Mouse (Mus musculus): ENCODE results near the gene Ino80d. TPM values are rescaled to one million over a fixed set of nuclear protein-coding genes. Genes with fewer than 3 reads are reported as not detected.
"Not testable (repeated sequence)": the region's sequence is repeated elsewhere in the genome, so short reads cannot be mapped to it uniquely, and the experiment has no call there.

Ino80d gene
- 10 to 100 TPM; 26.5 to 26.6 TPM for total RNA-seq (2021)
- long read RNA-seq, experiment 1, partial matches to known transcripts, result 0 of 42 reads
- long read RNA-seq, experiment 1, other reads (novel, unspliced or antisense), result 42 of 42 reads
- long read RNA-seq, experiment 2, partial matches to known transcripts, result 0 of 43 reads
- long read RNA-seq, experiment 2, other reads (novel, unspliced or antisense), result 43 of 43 reads

DNA sequence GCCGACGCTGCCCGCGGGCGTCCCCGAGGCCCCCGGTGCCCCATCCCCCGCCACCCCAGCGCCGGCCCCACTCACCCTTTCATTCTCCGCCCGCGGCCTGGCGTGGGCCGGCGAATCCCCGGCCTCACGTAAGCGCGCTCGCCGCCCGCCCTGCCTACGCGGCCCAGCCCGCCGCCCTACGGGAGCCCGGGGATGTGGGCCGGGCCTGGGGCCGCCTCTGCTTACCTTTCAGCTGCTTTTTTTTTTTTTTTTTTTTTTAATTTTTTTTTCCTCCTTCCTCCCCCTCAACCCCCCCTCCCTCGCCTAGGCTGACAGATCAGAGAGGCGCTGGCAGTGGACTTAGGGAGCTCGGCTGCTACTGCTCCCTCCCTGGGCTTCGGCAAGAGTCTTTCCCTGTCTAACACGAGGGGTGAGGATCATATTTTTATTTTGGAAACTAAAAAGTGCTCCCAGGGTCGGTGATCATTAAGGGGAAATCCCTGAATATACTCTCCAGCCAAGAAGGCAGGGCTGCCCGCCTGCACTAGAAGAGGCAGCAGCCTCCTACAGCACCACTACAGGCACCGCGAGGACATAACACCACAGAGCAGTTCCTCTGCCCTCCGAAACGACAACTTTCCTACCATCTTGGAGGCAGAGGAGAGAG, at the start of gene Ino80d:
TSS of gene Ino80d (minus strand) at position 532 of the 646 bp plus-strand sequence.
- peak; percentile 62 to 79 for DNase-seq (ENCODE audit: low spot score in 2 of 2)

- DNase-seq (ENCODE audit: low spot score in 2 of 2), result no peak
Measured at GRCm38 (mm10) chr1:63140231-63140630, 25.8 kb upstream of the Ino80d start.

- DNase-seq (ENCODE audit: low spot score in 2 of 2), result not testable (repeated sequence)
Measured at GRCm38 (mm10) chr1:63138586-63138985, 24.1 kb upstream of the Ino80d start.

- DNase-seq (ENCODE audit: low spot score in 2 of 2), result no peak
Measured at GRCm38 (mm10) chr1:63137971-63138370, 23.5 kb upstream of the Ino80d start.

- no peak for DNase-seq (ENCODE audit: low spot score in 2 of 2)
Measured at GRCm38 (mm10) chr1:63134530-63134929, 20.1 kb upstream of the Ino80d start.

- DNase-seq (ENCODE audit: low spot score in 2 of 2), result no peak
Measured at GRCm38 (mm10) chr1:63131766-63132165, 17.3 kb upstream of the Ino80d start.

DNA sequence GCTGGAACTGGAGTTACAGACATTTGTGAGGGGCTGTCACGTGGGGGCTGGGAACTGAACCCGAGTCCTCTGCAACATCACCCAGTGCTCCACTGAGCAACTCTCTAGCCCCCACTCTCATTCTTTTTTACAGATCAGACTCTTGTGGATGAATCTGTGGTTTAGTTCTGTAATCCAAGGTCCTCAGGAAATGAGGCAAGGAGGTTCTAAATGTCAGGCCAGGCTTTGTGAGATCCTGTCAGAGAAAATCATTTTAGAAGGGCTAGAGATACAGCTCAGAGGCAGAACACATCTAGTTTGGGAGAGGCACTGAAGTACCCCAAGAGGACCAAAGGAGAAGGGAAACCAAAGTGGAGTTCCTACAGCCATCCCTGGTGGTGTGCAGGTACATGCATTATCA, 16.4 kb upstream of the Ino80d start:
- DNase-seq (ENCODE audit: low spot score in 2 of 2), result no peak

DNA sequence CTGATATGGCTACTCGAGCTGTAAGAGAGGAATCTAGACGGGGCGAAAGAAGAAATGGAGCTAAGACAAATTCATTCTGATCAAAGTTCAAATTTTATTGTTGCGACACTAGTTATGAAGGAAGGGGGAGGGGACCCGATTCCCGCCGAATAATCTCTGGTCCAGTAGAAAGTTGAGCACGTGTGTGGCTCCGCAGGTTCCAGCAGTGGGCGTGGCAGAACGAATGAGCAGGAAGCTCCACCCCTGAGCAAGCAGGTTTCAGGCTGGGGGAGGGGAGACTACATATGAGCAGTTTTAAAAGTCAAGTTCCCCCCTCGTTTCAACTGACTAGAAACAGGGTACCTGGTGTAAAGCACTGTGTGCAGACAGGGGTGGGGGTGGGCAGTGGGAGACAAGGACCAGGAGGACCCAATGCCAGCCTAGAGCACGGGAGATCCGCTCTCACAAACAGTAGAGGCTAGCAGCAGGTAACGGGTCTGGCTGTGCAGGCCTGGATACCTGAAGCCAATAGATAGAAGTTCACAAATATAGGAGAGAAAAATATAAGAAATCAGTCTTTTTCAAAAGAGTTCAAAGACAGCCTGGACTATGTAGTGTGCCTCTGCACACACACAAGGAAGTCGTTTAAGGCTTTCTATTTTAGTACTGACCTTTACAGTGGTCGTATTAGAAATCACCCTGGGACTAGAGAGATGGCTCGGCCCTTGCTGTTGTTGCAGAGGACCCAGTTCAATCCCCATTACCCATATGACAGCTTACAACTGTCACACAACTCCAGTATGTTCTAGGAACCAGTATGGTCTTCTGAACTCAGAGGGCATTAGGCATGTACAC, 15.6 kb upstream of the Ino80d start:
- no peak for DNase-seq (ENCODE audit: low spot score in 2 of 2)

GRCm38 (mm10) chr1:63129273-63129672, 14.8 kb upstream of the Ino80d start:
- DNase-seq (ENCODE audit: low spot score in 2 of 2), result no peak

DNA sequence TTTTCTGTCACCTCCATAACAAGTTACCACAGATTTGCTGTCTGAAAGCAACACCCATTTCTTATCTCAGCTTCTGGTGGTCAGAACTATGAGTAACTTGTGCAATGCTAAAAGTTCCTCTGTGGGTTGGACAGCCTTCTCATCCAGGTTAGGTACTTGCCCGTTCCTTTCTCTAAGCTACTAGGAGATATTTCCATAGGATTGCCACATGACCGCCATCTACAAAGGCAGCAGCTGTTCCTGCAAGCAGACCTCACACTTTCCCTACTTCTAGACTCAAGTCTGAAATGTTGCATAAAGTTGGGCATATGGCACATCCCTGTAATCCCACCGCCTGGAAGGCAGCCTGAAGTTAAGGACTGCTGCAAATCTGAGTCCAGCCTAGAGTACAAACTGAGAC, 11.7 kb upstream of the Ino80d start:
- no peak for DNase-seq (ENCODE audit: low spot score in 2 of 2)

- no peak for DNase-seq (ENCODE audit: low spot score in 2 of 2)
Measured at GRCm38 (mm10) chr1:63123823-63124450, 9.5 kb upstream of the Ino80d start.

GRCm38 (mm10) chr1:63122005-63122404, 7.5 kb upstream of the Ino80d start:
- no peak for DNase-seq (ENCODE audit: low spot score in 2 of 2)

DNA sequence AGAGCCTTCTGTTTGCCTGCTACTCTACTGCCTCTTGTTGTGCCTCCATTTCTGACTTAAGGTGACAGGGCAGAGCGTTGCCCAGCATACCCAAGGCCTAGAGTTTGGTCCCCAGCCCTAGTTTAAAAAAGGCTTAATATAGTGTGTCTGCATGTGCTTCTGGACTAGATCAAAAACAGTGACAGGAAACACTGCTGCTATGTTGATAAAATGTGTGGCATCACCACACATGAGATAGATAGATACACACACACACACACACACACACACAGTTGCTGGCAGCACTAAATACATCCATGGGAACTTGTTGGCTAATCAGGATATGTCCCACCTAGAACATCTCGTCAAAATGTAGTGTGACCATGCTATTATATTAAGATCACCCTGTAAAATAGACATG, 5.9 kb upstream of the Ino80d start:
- DNase-seq (ENCODE audit: low spot score in 2 of 2), result no peak

GRCm38 (mm10) chr1:63119675-63120074, 5.2 kb upstream of the Ino80d start:
- DNase-seq (ENCODE audit: low spot score in 2 of 2), result no peak

DNA sequence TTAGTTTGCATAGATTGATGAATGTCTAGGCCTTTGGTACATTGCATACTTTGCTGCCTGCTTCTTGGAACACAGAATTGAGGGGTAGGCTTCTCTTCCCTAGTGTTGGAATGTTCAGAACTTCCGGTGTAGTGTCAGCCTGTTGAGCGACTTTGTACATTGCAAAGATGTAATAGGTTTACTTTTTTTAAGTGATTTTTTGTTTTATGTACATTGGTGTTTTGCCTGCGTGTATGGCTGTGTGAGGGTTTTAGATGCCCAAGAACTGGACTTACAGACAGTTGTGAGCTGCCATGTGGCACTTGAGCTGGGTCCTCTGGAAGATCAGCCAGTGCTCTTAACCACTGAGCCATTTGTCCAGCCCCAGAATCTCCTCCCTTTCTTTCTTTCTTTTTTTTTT, 1.1 kb upstream of the Ino80d start:
- no peak for DNase-seq (ENCODE audit: low spot score in 2 of 2)

DNA sequence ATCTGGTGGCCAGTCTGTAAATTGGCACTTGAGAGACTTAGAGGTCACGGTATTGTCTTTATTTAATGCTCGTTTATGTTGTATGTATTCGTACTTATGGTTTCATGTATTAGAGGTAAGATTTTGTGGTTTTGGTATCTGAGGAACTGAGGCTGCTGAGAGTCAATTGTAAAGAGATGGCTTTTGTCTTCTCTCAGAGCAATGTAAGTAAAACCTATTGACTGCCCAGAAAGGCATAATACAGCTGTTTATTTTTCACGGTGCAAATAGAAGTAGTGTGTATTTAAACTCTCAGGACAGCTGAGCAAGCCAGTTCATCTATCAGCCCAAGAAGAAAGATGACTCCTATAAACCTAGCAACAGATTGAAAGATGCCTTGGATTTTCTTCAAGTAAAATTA, 629 bp upstream of the Ino80d start:
- no peak for DNase-seq (ENCODE audit: low spot score in 2 of 2)

DNA sequence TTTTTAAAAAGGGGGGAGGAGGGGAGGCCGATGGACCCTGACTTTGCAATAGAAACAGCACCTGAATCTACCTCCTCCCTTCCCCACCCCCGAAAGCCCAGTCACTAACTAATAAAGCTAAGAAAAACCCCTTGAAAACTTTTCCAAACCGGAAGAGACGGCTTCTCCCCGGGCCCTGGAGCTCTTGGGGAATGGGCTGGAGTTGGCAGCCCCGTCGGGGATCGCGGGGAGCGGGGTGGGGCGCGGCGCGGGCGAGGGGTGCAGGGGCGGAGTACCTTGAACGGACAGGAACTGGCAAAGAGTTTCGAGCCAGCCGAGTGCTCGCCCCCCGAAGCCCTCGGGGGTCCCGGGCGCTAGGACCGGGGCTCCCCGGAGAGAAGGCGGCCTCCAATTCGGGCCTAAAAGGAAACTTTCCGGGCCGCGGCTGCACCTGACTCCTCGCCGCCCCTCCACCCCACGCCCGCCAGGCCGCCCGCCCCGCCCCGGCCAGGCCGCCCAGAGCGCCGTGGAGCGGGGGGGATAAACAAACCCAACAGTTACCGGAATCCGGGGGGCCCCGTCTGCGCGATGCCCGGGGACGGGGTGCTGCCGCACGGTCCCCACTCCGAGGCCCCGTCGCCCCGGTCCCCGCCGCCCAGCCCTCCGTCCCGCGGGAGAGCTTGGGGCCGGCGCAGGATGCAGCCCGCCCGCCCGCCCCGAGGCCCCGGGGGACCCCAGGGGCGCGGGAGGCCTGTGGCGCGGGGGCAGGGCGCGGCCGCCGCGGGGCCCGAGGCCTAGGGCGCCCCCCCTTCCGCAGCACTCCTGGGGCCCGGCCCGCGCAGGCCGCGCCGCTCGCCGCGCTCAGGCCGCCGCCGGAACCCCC, 962 bp downstream of the Ino80d start:
- peak; percentile 53 to 65 for DNase-seq (ENCODE audit: low spot score in 2 of 2)

DNA sequence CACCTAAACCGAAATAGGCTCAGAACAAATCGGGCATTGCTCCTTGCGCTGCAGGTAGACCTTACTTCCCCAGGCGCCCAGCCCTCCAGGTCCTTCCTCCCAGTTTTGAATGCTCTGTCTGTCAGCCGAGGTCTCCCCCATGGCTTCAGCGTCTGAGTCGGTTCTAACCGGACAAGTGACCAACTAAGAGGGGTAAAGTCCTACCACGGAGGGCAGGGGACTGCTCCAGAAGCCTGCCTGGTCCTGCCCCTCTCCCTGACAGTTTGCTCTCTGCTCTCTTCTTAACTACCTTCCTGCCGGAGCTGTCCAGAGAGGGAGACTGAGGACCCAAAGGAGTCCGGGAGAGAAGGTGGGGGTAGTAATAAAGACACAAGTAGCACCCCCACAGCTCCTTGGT, 1.6 kb downstream of the Ino80d start:
- peak; percentile 20 to 37 for DNase-seq (ENCODE audit: low spot score in 2 of 2)

DNA sequence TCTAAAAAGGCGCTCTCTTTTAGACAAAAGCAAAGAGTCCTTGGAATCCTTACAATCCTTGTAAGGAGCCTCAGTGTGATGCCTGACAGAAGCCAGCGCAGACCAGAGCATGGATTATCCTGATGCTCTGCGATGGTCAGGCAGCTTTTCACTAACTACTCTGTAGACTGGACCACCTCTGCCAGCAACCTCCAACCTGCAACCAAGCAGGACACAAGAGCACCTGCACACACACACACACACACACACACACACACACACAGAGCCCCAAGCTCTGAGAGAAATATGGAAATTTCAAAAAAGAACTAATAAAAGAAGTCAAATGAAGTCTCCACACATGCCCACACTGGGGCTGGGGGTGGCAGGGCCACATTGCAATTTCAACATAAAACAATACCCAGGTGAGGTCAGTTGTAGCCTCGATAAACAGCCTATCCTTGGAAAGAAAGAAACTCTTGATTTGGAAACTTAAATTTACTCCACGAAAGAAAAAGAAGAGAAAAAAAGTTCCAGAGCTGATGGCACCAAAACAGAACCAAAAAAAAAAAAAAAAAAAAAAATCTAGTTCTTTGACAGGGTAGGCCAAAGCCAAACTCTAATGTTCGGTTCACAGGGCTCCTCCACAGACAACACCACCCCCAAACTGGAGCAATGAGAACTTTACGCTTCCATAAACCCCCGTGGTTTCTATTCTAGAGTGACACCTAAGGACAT, 2.2 kb downstream of the Ino80d start:
- no peak for DNase-seq (ENCODE audit: low spot score in 2 of 2)

Data from gastrocnemius, postnatal 4 days (tissue).